Mouse (Mus musculus) midbrain, embryonic 14.5 days (tissue): ENCODE results near the gene Gpatch1. TPM values are rescaled to one million over a fixed set of nuclear protein-coding genes. Genes with fewer than 3 reads are reported as not detected.

Experiments used
- ATAC-seq: fragments of 200-750 bp; cut with Nextera tagmentation; 2 replicates; pipeline ENCODE4 v1.8.0; 2017; ENCODE audit warnings: moderate number of reproducible peaks, moderate library complexity; ENCODE audit not compliant: low FRiP score, low TSS enrichment
- DNase-seq: peaks from one replicate; pipeline ENCODE4 v3.0.0-alpha.2; 2015
- H3K27ac ChIP-seq: fragments of 300-500 bp; sonication (generic); replicated peaks from 2 replicates; pipeline ENCODE4 v1.5.1; 2014; ENCODE audit warnings: mild to moderate bottlenecking, low read depth, low read length, moderate library complexity
- H3K27me3 ChIP-seq: fragments of 300-500 bp; sonication (generic); 2 replicates; pipeline ENCODE4 v1.6.1; 2014; ENCODE audit warnings: low read length, control low read depth, mixed read lengths; ENCODE audit not compliant: control insufficient read depth, insufficient read depth
- H3K36me3 ChIP-seq: fragments of 300-500 bp; sonication (generic); 2 replicates; pipeline ENCODE4 v1.6.1; 2014; ENCODE audit warnings: low read length, control low read depth; ENCODE audit not compliant: control insufficient read depth, insufficient read depth
- H3K4me1 ChIP-seq: fragments of 300-500 bp; sonication (generic); 2 replicates; pipeline ENCODE4 v1.6.1; 2014; ENCODE audit warnings: mild to moderate bottlenecking, antibody characterized with exemption, low read length, control low read depth; ENCODE audit not compliant: control insufficient read depth, insufficient read depth
- H3K4me2 ChIP-seq: fragments of 300-500 bp; sonication (generic); 2 replicates; pipeline ENCODE4 v1.6.1; 2014; ENCODE audit warnings: mild to moderate bottlenecking, low read length, moderate library complexity
- H3K4me3 ChIP-seq: fragments of 300-500 bp; sonication (generic); replicated peaks from 2 replicates; pipeline ENCODE4 v1.5.1; 2014; ENCODE audit warnings: low read depth, low read length
- H3K9ac ChIP-seq: fragments of 300-500 bp; sonication (generic); replicated peaks from 2 replicates; pipeline ENCODE4 v1.6.1; 2014; ENCODE audit warnings: mild to moderate bottlenecking, low read length, moderate library complexity
- H3K9me3 ChIP-seq: fragments of 300-500 bp; sonication (generic); 2 replicates; pipeline ENCODE4 v1.6.1; 2016; ENCODE audit warnings: low read length, control low read depth, mixed read lengths; ENCODE audit not compliant: control insufficient read depth
- WGBS: fragments of 180-500 bp; shearing (Covaris S2); extraction: QIAGEN DNeasy Blood & Tissue Kit; methylation state at CpG from one replicate; pipeline ENCODE4 v1.1.7; 2014; 5-methylcytosine and 5-hydroxymethylcytosine counted together
- polyA plus RNA-seq: library from polyadenylated mRNA; unstranded; fragments of >200 nt; fragmentation: Nextera tagmentation; extraction: Ambion mirVana; gene quantifications from 2 replicates; pipeline ENCODE4 v1.2.1, GENCODE M21; 2014

Gene Gpatch1
- polyA plus RNA-seq = 19.7 and 22.8 TPM in 2 replicates

DNA sequence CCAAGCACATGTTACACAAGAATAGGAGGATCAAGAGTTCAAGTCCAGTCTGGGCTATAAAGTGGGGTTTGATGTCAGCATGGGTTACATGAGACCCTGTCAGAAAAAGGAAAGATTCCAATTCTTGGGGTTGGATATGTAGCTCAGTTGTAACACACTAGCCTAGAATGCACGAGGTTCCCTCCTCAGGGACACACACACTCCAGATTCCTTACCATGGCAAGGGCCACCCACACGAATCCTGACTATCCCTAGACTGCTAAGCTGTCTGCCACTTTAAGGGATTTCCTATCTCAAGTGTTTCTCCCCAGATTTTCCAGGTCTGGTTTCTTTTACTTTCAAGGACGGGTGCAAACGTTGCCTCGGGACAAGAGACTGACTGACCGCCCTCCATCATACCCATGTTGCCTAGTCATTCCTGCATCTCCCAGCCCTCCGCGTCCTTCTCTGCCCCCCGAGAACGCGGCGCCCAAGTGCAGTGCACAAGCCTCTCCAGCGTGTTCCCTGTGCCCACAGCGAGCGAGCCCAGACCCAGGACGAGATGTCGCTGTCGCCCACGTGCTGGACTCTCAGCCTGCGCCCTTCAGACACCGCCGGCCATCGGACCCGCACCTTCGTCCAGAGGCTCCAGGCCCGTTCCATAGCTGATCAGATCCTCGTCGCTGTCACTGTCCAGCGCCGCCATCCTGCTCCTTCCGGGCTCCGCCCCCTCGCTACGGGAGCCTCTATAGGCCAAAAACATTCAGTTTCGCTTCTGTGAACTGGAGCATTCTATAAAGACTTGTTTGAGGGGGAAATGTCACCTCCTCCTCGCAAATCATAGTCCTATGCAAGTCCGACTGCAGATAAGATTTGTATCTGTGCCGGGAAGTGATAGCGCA, at the start of gene Gpatch1:
Gene Gpatch1, minus strand, starts transcription at position 712 of the 881 bp plus-strand sequence.
- H3K36me3 ChIP-seq = no peaks in the 10 kb centered on the region
- peak within 1 kb of the TSS; percentile 89 for H3K4me3 ChIP-seq
- H3K27ac ChIP-seq = peak within 1 kb of the TSS; percentile 77
- peak within 1 kb of the TSS; percentile 83 for H3K9ac ChIP-seq
- H3K4me2 ChIP-seq = peak within 1 kb of the TSS; percentile 74
- no peaks in the 10 kb centered on the region for H3K27me3 ChIP-seq
- peak; percentile 88 for ATAC-seq
- peak; percentile 97 for DNase-seq
- H3K9me3 ChIP-seq = no peaks in the 10 kb centered on the region
- 2% methylated on average over 39 of the region's 39 CpGs for whole genome bisulfite sequencing
- peaks cover 8% of the 10 kb centered on the region for H3K4me1 ChIP-seq

DNA sequence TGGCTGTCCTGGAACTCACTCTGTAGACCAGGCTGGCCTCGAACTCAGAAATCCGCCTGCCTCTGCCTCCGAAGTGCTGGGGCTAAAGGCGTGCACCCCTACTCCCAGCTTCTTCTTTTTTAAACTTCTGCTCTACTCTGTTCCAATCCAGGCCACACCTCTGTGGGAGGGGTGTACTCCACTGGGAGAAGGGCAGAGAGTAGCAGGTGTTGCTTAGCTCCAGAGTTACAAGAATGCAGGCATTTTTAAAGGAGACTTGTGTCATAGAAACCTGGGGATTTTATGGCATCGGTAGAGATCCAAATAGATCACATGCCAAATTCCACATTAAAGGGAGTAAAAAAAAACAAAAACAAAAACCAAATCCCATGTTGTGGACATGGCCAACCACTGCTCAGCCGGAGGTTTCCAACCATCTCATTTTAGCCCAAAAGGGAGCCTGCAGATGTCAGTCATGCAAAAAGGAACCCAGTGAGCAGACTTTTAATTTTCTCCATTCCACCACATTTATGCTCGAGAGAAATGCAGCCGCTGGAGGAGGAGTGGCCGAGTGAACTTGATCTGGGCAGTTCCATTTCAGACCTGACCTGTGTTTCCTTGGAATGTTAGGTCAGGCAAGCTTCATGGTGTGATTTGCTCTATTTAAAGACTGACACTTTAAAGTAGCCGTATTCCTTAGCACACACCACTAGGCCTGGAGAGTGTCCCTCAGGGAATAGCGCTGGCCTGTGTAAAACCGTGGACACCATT, 47.1 kb upstream of the Gpatch1 start:
- Histone ChIP-seq H3K4me2 (no peak overlapping the region), H3K9me3 (no peaks in the 10 kb centered on the region), H3K4me1 (no peaks in the 10 kb centered on the region), H3K36me3 (no peaks in the 10 kb centered on the region), H3K4me3 (no peak overlapping the region), H3K27me3 (no peaks in the 10 kb centered on the region), H3K9ac (no peak overlapping the region), H3K27ac (no peak overlapping the region)
- no peak for DNase-seq
- 83% methylated on average over 12 of the region's 12 CpGs for WGBS
- ATAC-seq = no peak

DNA sequence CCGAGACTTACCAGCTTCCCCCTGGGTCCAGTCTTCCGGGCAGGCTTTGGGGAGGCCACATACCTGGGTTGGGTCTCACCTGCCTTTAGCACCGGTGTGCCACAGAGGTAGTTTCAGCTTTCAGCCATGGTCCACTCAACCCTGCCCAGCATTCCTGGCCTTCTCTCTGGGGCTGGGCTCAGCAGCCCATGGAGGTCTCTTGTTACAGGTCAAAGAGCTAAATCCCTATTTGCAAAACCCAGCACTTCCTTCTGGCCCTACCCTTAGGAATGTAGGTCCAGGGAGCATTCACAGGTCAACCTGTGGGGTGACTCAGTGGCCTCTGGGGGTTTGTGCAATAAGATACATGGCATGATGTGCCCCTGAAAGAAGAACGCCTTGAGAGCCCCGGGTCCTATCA, 44.6 kb upstream of the Gpatch1 start:
- ATAC-seq = no peak
- H3K9me3 ChIP-seq = no peaks in the 10 kb centered on the region
- H3K27me3 ChIP-seq = no peaks in the 10 kb centered on the region
- H3K9ac ChIP-seq = no peak overlapping the region
- H3K4me3 ChIP-seq = no peak overlapping the region
- H3K4me2 ChIP-seq = no peak overlapping the region
- no peak for DNase-seq
- WGBS = 81% methylated on average over 5 of the region's 5 CpGs
- no peaks in the 10 kb centered on the region for H3K36me3 ChIP-seq
- H3K27ac ChIP-seq = no peak overlapping the region
- H3K4me1 ChIP-seq = no peaks in the 10 kb centered on the region

DNA sequence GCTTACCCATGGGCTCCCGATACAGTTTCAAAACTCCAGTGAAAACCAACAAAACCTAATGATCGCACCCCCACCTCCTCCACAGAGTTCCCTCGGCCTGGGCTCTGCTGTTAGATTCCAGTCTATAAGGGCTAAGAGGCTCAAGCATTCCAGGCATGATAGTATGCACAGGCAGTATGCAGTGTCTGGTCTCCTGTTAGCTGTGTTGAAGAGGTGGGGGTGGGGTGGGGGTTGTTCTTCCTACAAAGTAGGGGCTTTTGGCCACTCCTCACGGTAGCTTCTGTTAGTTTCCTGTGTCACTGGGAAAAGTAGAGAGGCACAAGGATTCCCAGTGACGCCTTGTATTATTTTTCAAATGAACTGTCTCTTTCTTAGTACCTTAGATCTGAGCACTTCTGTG, 44.0 kb upstream of the Gpatch1 start:
- no peaks in the 10 kb centered on the region for H3K36me3 ChIP-seq
- H3K4me2 ChIP-seq = no peak overlapping the region
- H3K27ac ChIP-seq = no peak overlapping the region
- H3K9ac ChIP-seq = no peak overlapping the region
- DNase-seq = no peak
- no peaks in the 10 kb centered on the region for H3K27me3 ChIP-seq
- H3K4me3 ChIP-seq = no peak overlapping the region
- 83% methylated on average over 5 of the region's 5 CpGs for WGBS
- no peaks in the 10 kb centered on the region for H3K9me3 ChIP-seq
- ATAC-seq = no peak
- H3K4me1 ChIP-seq = no peaks in the 10 kb centered on the region

DNA sequence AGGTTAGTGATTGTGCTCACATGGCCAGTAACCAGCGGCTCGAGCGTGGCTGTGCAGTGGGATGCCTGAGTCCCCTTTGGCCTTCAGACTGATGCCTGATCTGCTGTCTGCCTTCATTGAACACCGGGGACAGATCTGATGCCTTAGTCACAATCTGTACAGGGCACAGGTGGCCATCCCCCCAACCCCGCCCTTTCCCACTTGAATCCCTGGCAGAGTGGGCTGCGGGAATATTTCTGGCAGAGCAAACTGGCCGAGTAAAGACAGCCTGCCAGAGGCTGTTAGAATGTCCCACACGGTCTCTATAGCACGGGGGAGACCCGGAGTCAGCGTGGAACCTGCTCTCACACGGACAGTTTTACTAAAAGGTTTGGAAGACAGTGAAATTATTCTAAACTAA, 39.4 kb upstream of the Gpatch1 start:
- Histone ChIP-seq H3K9me3 (no peaks in the 10 kb centered on the region), H3K4me2 (no peak overlapping the region), H3K4me1 (no peaks in the 10 kb centered on the region), H3K27me3 (no peaks in the 10 kb centered on the region), H3K9ac (0 out of 2 replicates have a peak overlapping the region, but pooled peaks have one; percentile 3), H3K4me3 (no peak overlapping the region), H3K36me3 (no peaks in the 10 kb centered on the region), H3K27ac (no peak overlapping the region)
- 86% methylated on average over 12 of the region's 12 CpGs for WGBS
- no peak for ATAC-seq
- no peak for DNase-seq

DNA sequence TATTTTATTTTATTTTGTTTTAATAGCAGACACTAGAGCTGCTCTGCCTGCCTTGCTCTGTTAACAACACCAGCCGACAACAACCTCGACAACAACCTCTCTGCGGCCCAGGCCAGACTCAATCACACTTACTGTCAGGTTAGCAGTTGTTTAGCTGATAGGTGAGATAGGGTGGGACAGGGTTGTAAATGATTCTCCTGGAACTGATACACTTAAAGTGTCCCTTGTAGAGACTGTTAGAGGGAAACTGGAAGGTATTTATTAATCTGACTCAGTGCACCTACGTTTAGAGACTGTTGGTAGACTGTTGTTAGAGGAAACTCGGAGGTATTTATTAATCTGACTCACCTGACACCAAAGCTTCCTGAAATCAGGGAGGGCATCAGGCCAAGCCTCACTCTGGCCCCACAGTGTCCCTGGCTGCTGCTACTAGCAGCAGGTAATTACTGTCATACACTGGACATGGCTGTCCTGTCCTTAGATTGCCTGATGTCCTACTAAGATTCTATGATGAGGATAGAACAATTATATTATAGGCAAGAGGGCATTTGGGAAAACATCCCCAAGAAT, 37.1 kb upstream of the Gpatch1 start:
- Histone ChIP-seq H3K9me3 (no peaks in the 10 kb centered on the region), H3K9ac (no peak overlapping the region), H3K4me1 (no peaks in the 10 kb centered on the region), H3K27me3 (no peaks in the 10 kb centered on the region), H3K27ac (no peak overlapping the region), H3K36me3 (no peaks in the 10 kb centered on the region), H3K4me3 (no peak overlapping the region), H3K4me2 (no peak overlapping the region)
- ATAC-seq (no peak), DNase-seq (no peak)
- WGBS = 91% methylated on average over 5 of the region's 5 CpGs

DNA sequence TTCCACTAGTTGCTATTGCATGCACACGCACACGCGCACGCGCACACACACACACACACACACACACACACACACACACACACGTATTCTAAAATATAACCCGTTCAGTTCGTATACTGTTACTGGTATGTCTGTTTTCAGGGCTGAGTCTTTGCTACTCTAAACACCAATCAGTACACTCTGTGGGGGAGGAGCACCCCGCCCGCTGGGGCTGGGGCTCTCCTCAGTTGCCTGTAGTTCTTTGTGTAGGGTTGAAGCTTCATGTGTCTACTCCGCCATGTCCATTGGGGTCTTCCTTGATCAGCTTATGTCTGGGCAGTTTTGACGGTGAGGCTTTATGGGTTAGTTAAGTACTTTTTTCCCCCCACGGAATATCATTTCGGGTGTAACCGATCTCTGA, 35.1 kb upstream of the Gpatch1 start:
- ATAC-seq = no peak
- no peak overlapping the region for H3K4me3 ChIP-seq
- no peak overlapping the region for H3K4me2 ChIP-seq
- H3K4me1 ChIP-seq = no peaks in the 10 kb centered on the region
- whole genome bisulfite sequencing = 92% methylated on average over 15 of the region's 15 CpGs
- no peaks in the 10 kb centered on the region for H3K9me3 ChIP-seq
- no peak overlapping the region for H3K27ac ChIP-seq
- no peaks in the 10 kb centered on the region for H3K27me3 ChIP-seq
- no peak for DNase-seq
- H3K9ac ChIP-seq = no peak overlapping the region
- H3K36me3 ChIP-seq = no peaks in the 10 kb centered on the region

DNA sequence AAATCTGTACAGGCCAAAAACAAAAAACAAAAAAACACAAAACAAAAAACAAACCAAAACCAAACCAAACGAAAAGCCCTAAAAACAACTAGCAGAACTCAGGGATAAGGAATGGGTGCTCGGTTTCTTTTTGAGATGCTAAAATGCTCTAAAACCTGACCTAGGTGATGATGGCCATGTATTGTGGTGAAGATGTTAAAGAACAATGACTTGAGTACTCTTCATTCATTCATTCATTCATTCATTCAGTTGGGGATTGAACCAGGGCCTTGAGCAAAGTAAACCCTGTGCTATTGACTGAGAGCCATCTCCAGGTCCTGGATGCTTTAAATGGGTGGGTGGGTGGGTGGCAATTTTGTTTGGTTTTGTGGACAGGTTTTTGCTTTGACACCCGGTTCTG, 32.9 kb upstream of the Gpatch1 start:
- H3K36me3 ChIP-seq = no peaks in the 10 kb centered on the region
- H3K4me3 ChIP-seq = no peak overlapping the region
- no peak overlapping the region for H3K4me2 ChIP-seq
- DNase-seq (no peak), ATAC-seq (no peak)
- H3K27ac ChIP-seq = no peak overlapping the region
- H3K9me3 ChIP-seq = no peaks in the 10 kb centered on the region
- WGBS = 93% methylated on average over 3 of the region's 3 CpGs
- no peak overlapping the region for H3K9ac ChIP-seq
- no peaks in the 10 kb centered on the region for H3K27me3 ChIP-seq
- H3K4me1 ChIP-seq = no peaks in the 10 kb centered on the region
